Mouse (Mus musculus): Measurements from ENCODE around the gene Fndc3b.

- TF ChIP-seq GATA1 (IDR thresholded peaks at IDR 0.05; ENCODE audit: borderline replicate concordance, low read length): no peak
- TF ChIP-seq FLI1 (IDR thresholded peaks at IDR 0.05; ENCODE audit: low read length): no peak
These were observed 339.9 kb downstream of the Fndc3b start, which contains the start of gene Ghsr for GRCm38 (mm10) chr3:27371276-27371621.
